ENCODE assay signal across 14 mouse cellular contexts in the genomic region with DNA sequence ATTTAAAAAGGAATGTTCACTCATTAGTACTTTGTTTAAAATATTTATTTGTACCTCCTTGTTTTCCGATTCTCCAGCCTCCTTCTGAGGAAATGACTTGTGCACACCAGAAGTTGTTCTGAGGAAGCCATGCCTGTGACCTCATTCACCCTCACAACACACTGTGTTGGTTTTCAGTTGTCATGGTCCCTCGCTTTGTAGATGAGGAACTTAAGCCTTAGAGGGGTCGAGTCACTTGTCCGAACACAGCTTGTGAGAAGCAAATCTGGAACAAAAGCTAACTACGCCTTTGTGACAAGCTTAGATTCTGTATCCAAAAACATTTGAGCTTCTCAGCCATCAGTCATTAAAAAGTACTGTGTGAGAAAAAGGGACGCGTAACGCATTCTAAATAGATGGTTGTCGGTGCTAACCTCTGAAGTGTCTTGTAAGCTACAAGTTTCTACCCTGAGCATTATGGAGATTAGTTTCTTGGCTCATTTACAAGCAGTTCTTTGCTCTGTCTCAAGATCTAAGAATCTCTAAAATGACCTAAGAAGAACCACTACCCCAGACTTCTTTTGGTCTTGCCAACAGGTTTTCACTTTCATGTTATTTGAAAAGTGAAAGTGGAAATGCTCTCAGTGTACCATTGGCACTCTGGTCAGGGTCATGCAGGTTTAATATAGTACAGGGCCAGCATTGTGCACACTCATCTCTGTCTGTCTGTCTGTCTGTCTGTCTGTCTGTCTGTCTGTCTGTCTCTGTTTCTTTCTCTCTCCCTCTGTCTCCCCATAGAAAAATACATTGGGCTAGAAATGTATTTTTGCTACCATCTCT. TPM values are rescaled to one million over a fixed set of nuclear protein-coding genes. Genes with fewer than 3 reads are reported as not detected.
A peak's percentile ranks its signal among the peaks of the same experiment; 100 is the strongest.
DNase-seq lines count a peak whose midpoint lies in the region; ATAC-seq and TF ChIP-seq lines count a peak whose summit lies in the region.
"Had no signal": no experiment of that assay in that cellular context is flagged by ENCODE, and none has a peak within 500 bp of the region (broad histone marks: within the 10 kb centered on the region; RNA-seq: fewer than 3 reads in every experiment).

No protein-coding gene starts in this region.

- no peak overlapping the region for H3K4me3 ChIP-seq in hindbrain, embryonic 13.5 days
- no peak overlapping the region for H3K4me3 ChIP-seq in hindbrain, embryonic 10.5 days
- peak overlapping the region in 1 of 3 experiments; percentile 13 for H3K4me3 ChIP-seq in CH12.LX (replicated peaks in 1 of 3; ENCODE audit: low read depth in 2 of 3, low read length in 2 of 3, poor library complexity in 1 of 3)
- H3K4me3 ChIP-seq in embryonic facial prominence, embryonic 10.5 days, result no peak overlapping the region
- H3K4me3 ChIP-seq: heart, embryonic 13.5 days had no signal

- no peaks in the 10 kb centered on the region for H3K9me3 ChIP-seq in hindbrain, embryonic 13.5 days
- H3K9me3 ChIP-seq in hindbrain, embryonic 10.5 days, result no peaks in the 10 kb centered on the region
- no peaks in the 10 kb centered on the region for H3K9me3 ChIP-seq in CH12.LX (replicated peaks; ENCODE audit: low read length)
- no peaks in the 10 kb centered on the region for H3K9me3 ChIP-seq in embryonic facial prominence, embryonic 10.5 days
- H3K9me3 ChIP-seq: heart, embryonic 13.5 days had no signal

- H3K79me2 ChIP-seq in CH12.LX (replicated peaks; ENCODE audit: control insufficient read depth, extremely low read depth, insufficient read depth, poor library complexity, severe bottlenecking), result no peaks in the 10 kb centered on the region

- in situ Hi-C loops in CH12.LX (cut with MboI; ENCODE audit: low pct_ligation_motif_present, low pct_unique_long_range_greater_than_20kb, low sequenced_read_pairs), result no loop called here

- 0 out of 2 replicates have a peak, but pooled peaks have one; percentile 43 for ATAC-seq in hindbrain, embryonic 13.5 days (ENCODE audit: low FRiP score)
- peak; percentile 49; the same call in 1 of the 2 replicates for ATAC-seq in monocyte, adult 5-6 weeks (replicated peaks; ENCODE audit: insufficient number of reproducible peaks, low FRiP score, low TSS enrichment, poor library complexity, severe bottlenecking)

- no peak overlapping the region for H3K9ac ChIP-seq in hindbrain, embryonic 13.5 days
- no peak overlapping the region for H3K9ac ChIP-seq in CH12.LX (ENCODE audit: insufficient read depth, low read depth)
- H3K9ac ChIP-seq: heart, embryonic 13.5 days had no signal

- no peak for TF ChIP-seq POLR2A in CH12.LX (IDR thresholded peaks at IDR 0.05; ENCODE audit: low read depth, low read length)

- no peaks in the 10 kb centered on the region for H3K4me1 ChIP-seq in hindbrain, embryonic 13.5 days (replicated peaks)
- H3K4me1 ChIP-seq in hindbrain, embryonic 10.5 days (replicated peaks), result peaks cover 11% of the 10 kb centered on the region; the same call in 1 of the 2 replicates
- peaks cover 3 to 57% of the 10 kb centered on the region in 2 experiments; a peak in 3 of 4 replicates for H3K4me1 ChIP-seq in CH12.LX (ENCODE audit: control insufficient read depth in 1 of 2, insufficient read depth in 2 of 2)
- peaks cover 6% of the 10 kb centered on the region for H3K4me1 ChIP-seq in embryonic facial prominence, embryonic 10.5 days
- H3K4me1 ChIP-seq: heart, embryonic 13.5 days had no signal

- H3K27ac ChIP-seq in hindbrain, embryonic 13.5 days, result no peak overlapping the region
- no peak overlapping the region for H3K27ac ChIP-seq in hindbrain, embryonic 10.5 days
- H3K27ac ChIP-seq in CH12.LX (ENCODE audit: insufficient read depth, low read depth), result no peak overlapping the region
- H3K27ac ChIP-seq in embryonic facial prominence, embryonic 10.5 days (replicated peaks), result no peak overlapping the region
- H3K27ac ChIP-seq: heart, embryonic 13.5 days had no signal

- no peak overlapping the region for H3K4me2 ChIP-seq in hindbrain, embryonic 13.5 days
- H3K4me2 ChIP-seq in CH12.LX (ENCODE audit: insufficient read depth, low read depth, poor library complexity, severe bottlenecking), result peak overlapping the region; percentile 65
- H3K4me2 ChIP-seq: heart, embryonic 13.5 days had no signal

- peak; percentile 37 for TF ChIP-seq EP300 in CH12.LX (IDR thresholded peaks at IDR 0.05; ENCODE audit: low read length)

- no peak for TF ChIP-seq CTCF in CH12.LX (conservative IDR thresholded peaks at IDR 0.05 in 1 of 2, IDR thresholded peaks at IDR 0.05 in 1 of 2; ENCODE audit: low read depth in 2 of 2, low read length in 2 of 2)

- dilution Hi-C loops in CH12.LX (cut with MboI; ENCODE audit: extremely low pct_ligation_motif_present, extremely low pct_unique_long_range_greater_than_20kb, low sequenced_read_pairs), result no loop called here

- no peaks in the 10 kb centered on the region for H3K36me3 ChIP-seq in hindbrain, embryonic 13.5 days
- H3K36me3 ChIP-seq in hindbrain, embryonic 10.5 days, result no peaks in the 10 kb centered on the region
- no peaks in the 10 kb centered on the region for H3K36me3 ChIP-seq in CH12.LX (replicated peaks in 1 of 2; ENCODE audit: control insufficient read depth in 1 of 2, insufficient read depth in 1 of 2, low read length in 1 of 2)
- H3K36me3 ChIP-seq in embryonic facial prominence, embryonic 10.5 days (replicated peaks), result no peaks in the 10 kb centered on the region
- H3K36me3 ChIP-seq: heart, embryonic 13.5 days had no signal

- no peak for TF ChIP-seq RAD21 in CH12.LX (IDR thresholded peaks at IDR 0.05; ENCODE audit: low read depth, low read length)

- 51% methylated on average over 9 of the region's 9 CpGs for WGBS in hindbrain, embryonic 13.5 days
- WGBS in hindbrain, embryonic 10.5 days, result 63% methylated on average over 9 of the region's 9 CpGs
- 79% methylated on average over 9 of the region's 9 CpGs for WGBS in embryonic facial prominence, embryonic 10.5 days

- no peak for DNase-seq in hindbrain, embryonic 10.5 days (ENCODE audit: low spot score)
- DNase-seq in CH12.LX (ENCODE audit: extremely low read depth), result peak; percentile 61
- DNase-seq in induced T-regulatory cell, adult 2 months (ENCODE audit: low read depth), result peak; percentile 41
- DNase-seq in layer of hippocampus, postnatal 36 days, result no peak
- no peak for DNase-seq in embryonic facial prominence, embryonic 10.5 days (ENCODE audit: low spot score)
- DNase-seq in spleen, postnatal 10 days (ENCODE audit: low spot score in 2 of 2), result no peak
- DNase-seq: adrenal gland, postnatal 25 days; kidney, postnatal 10 days; layer of hippocampus, adult 9-11 months; left cerebral cortex, postnatal 4 days; right cerebral cortex, postnatal 14 days had no signal

- H3K27me3 ChIP-seq in hindbrain, embryonic 13.5 days, result no peaks in the 10 kb centered on the region
- no peaks in the 10 kb centered on the region for H3K27me3 ChIP-seq in hindbrain, embryonic 10.5 days (ENCODE audit: insufficient read depth, poor library complexity, severe bottlenecking)
- H3K27me3 ChIP-seq in CH12.LX (replicated peaks), result no peaks in the 10 kb centered on the region
- H3K27me3 ChIP-seq in embryonic facial prominence, embryonic 10.5 days (replicated peaks; ENCODE audit: low read depth, poor library complexity, severe bottlenecking), result no peaks in the 10 kb centered on the region

TF ChIP-seq in CH12.LX, 34 proteins besides CTCF, POLR2A, EP300 and RAD21:
- no peak for TF ChIP-seq TCF12 (IDR thresholded peaks at IDR 0.05; ENCODE audit: low read depth, low read length)
- TF ChIP-seq BHLHE40 (IDR thresholded peaks at IDR 0.05; ENCODE audit: low read depth, low read length), result peak; percentile 36; the same call in 1 of the 2 replicates
- no peak for TF ChIP-seq E2F4 (IDR thresholded peaks at IDR 0.05; ENCODE audit: insufficient replicate concordance, low read depth, low read length)
- TF ChIP-seq MAFK (IDR thresholded peaks at IDR 0.05; ENCODE audit: insufficient replicate concordance, low read length), result 0 out of 2 replicates have a peak, but pooled peaks have one; percentile 20
- peak; percentile 24; the same call in 1 of the 2 replicates for TF ChIP-seq MEF2A (IDR thresholded peaks at IDR 0.05; ENCODE audit: borderline replicate concordance, low read depth, low read length)
- peak; percentile 43; the same call in 1 of the 2 replicates for TF ChIP-seq SIN3A (IDR thresholded peaks at IDR 0.05; ENCODE audit: low read length)
- TF ChIP-seq HCFC1 (IDR thresholded peaks at IDR 0.05; ENCODE audit: low read depth, low read length), result no peak
- TF ChIP-seq MAX (IDR thresholded peaks at IDR 0.05; ENCODE audit: low read length), result no peak
- TF ChIP-seq IRF4 (IDR thresholded peaks at IDR 0.05; ENCODE audit: low read depth, low read length), result peak; percentile 45; the same call in 1 of the 2 replicates
- TF ChIP-seq ETS1 (conservative IDR thresholded peaks at IDR 0.05; ENCODE audit: low read depth, low read length), result peak; percentile 32; the same call in 1 of the 2 replicates
- TF ChIP-seq MXI1 (IDR thresholded peaks at IDR 0.05; ENCODE audit: low read depth, low read length), result no peak

RNA-seq across cellular contexts. Expression of a gene that starts 9.7 kb away (rescaled TPM):
- polyA plus RNA-seq in hindbrain, embryonic 13.5 days (2015; fragmentation: Nextera tagmentation; extraction: Ambion mirVana), result 1.0 and 1.2 TPM in 2 replicates
- polyA plus RNA-seq in hindbrain, embryonic 10.5 days (2016; fragmentation: Nextera tagmentation; extraction: Ambion mirVana), result 0.41 and 1.1 TPM in 2 replicates
- total RNA-seq in CH12.LX (2012; rRNA removed), result 0.13 and 0.42 TPM in 2 replicates
- total RNA-seq in CH12.LX (2014; rRNA removed), result 0.38 and 0.51 TPM in 2 replicates
- polyA plus RNA-seq in CH12.LX (2012; ENCODE audit: insufficient read length, low read depth), result 0.83 and 0.85 TPM in 2 replicates
- total RNA-seq in monocyte, adult 5-6 weeks (2017), result 51.1 to 76.6 TPM (median 54.2 TPM) in 3 replicates
- total RNA-seq in layer of hippocampus, postnatal 36 days (2021), result 100 to 1,000 TPM; 360 to 401 TPM
- 0.47 and 0.55 TPM in 2 replicates for polyA plus RNA-seq in embryonic facial prominence, embryonic 10.5 days (2016; fragmentation: Nextera tagmentation; extraction: Ambion mirVana)

Comparison
In these comparisons a context has a peak if more than half of its experiments do, and no peak if none do; other contexts are left out.
1. DNase-seq: peak in CH12.LX (single experiment) and induced T-regulatory cell, adult 2 months (single experiment); none in hindbrain, embryonic 10.5 days (single experiment), layer of hippocampus, postnatal 36 days (0 of 2), embryonic facial prominence, embryonic 10.5 days (single experiment) and spleen, postnatal 10 days (0 of 2).